Comparison of ENCODE assay signal across 8 mouse cellular contexts in the genomic region with DNA sequence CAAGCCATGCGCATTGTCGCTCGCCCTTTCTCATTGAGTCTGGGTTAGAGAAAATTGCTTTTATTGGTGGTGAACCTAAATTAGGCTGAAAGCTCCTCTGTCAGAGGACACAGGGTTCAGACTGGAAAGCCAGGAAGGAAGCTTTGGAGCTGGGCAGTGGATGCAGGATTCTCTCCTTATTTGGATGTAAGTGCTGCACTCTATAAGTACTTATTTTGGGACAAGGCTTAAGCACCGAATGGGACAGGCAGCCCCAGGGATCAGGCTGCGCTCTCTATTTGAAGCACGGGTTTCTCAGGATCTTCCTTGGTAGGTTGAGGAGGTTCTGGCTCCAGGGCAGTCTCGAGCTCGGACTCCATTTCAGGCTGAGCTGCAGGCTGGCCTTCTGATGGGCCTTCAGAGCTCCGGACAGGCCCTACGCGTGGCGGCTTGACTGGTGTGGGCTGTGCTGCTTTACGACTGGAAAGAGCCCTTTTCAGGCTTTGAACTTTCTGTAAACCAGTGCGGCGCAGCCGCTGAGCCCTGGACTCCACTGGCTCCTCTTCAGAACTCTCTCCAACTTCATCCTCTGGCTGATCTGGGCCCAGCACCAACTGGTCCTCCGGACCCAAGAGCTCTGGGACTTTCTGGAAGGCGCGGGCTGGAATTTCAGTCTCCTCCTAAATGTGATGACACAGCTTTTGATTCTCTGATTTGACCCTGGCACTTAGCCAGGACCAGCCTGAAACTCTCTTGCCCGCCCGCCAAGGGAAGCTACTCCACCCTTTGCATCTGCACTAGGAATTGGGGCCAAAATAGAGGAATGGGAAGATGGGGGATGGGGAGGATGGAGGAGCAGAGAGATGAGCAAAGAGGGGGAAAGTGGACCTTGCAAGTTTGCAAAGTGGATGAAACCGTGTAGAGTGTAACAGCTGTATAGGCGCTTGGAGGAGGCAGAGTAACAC. TPM values are rescaled to one million over a fixed set of nuclear protein-coding genes. Genes with fewer than 3 reads are reported as not detected.
DNase-seq lines count a peak whose midpoint lies in the region; ATAC-seq lines count a peak whose summit lies in the region.

No protein-coding gene starts in this region.

- peak overlapping the region; percentile 43 for H3K4me3 ChIP-seq in hindbrain, embryonic 14.5 days (replicated peaks; ENCODE audit: low read length)
- peak overlapping the region; percentile 48 for H3K4me3 ChIP-seq in liver, embryonic 11.5 days (ENCODE audit: low read depth, low read length)
- H3K4me3 ChIP-seq in neural tube, embryonic 13.5 days, result peak overlapping the region; percentile 48

- no peak for ATAC-seq in hindbrain, embryonic 14.5 days (ENCODE audit: low FRiP score)
- ATAC-seq in liver, embryonic 11.5 days (replicated peaks; ENCODE audit: low FRiP score), result no peak
- no peak; the same call in 1 of the 2 replicates for ATAC-seq in neural tube, embryonic 13.5 days (ENCODE audit: low read depth)

- peaks cover 15% of the 10 kb centered on the region for H3K4me1 ChIP-seq in hindbrain, embryonic 14.5 days (replicated peaks; ENCODE audit: control insufficient read depth, insufficient read depth, low read length)
- peaks cover 5% of the 10 kb centered on the region for H3K4me1 ChIP-seq in liver, embryonic 11.5 days (replicated peaks; ENCODE audit: control insufficient read depth, insufficient read depth, low read length)
- H3K4me1 ChIP-seq in neural tube, embryonic 13.5 days (replicated peaks), result peaks cover 38% of the 10 kb centered on the region

- no peaks in the 10 kb centered on the region for H3K36me3 ChIP-seq in hindbrain, embryonic 14.5 days (replicated peaks; ENCODE audit: control insufficient read depth, insufficient read depth)
- H3K36me3 ChIP-seq in liver, embryonic 11.5 days (ENCODE audit: control insufficient read depth, insufficient read depth, low read length), result no peaks in the 10 kb centered on the region
- H3K36me3 ChIP-seq in neural tube, embryonic 13.5 days, result no peaks in the 10 kb centered on the region

- no peaks in the 10 kb centered on the region for H3K9me3 ChIP-seq in hindbrain, embryonic 14.5 days (ENCODE audit: control insufficient read depth, low read length)
- H3K9me3 ChIP-seq in liver, embryonic 11.5 days (ENCODE audit: control insufficient read depth, low read length), result no peaks in the 10 kb centered on the region
- no peaks in the 10 kb centered on the region for H3K9me3 ChIP-seq in neural tube, embryonic 13.5 days

- peak overlapping the region; percentile 86 for H3K4me2 ChIP-seq in hindbrain, embryonic 14.5 days (replicated peaks)
- peak overlapping the region; percentile 81 for H3K4me2 ChIP-seq in liver, embryonic 11.5 days
- peak overlapping the region; percentile 87 for H3K4me2 ChIP-seq in neural tube, embryonic 13.5 days

- H3K27me3 ChIP-seq in hindbrain, embryonic 14.5 days (ENCODE audit: control insufficient read depth, insufficient read depth, low read length), result no peaks in the 10 kb centered on the region
- peaks cover 17% of the 10 kb centered on the region for H3K27me3 ChIP-seq in liver, embryonic 11.5 days (replicated peaks; ENCODE audit: control insufficient read depth, insufficient read depth, low read length)
- H3K27me3 ChIP-seq in neural tube, embryonic 13.5 days, result 0 out of 2 replicates have a peak, but pooled peaks cover 11% of the 10 kb centered on the region

- 64% methylated on average over 23 of the region's 23 CpGs for WGBS in hindbrain, embryonic 14.5 days
- 67% methylated on average over 23 of the region's 23 CpGs for WGBS in liver, embryonic 11.5 days
- WGBS in neural tube, embryonic 13.5 days, result 57% methylated on average over 23 of the region's 23 CpGs

- peak overlapping the region; percentile 85; the same call in 1 of the 2 replicates for H3K9ac ChIP-seq in hindbrain, embryonic 14.5 days
- no peak overlapping the region for H3K9ac ChIP-seq in liver, embryonic 11.5 days (ENCODE audit: low read depth, low read length)
- H3K9ac ChIP-seq in neural tube, embryonic 13.5 days, result peak overlapping the region; percentile 82

- DNase-seq in ZHBTc4 (ENCODE audit: low read depth, low spot score), result peak; percentile 73
- DNase-seq in cerebellum, adult 11-12 months, result peak; percentile 26
- peak; percentile 36 to 39 for DNase-seq in gastrocnemius, adult 8-10 months (ENCODE audit: low spot score in 2 of 2)
- DNase-seq in hindbrain, embryonic 14.5 days (ENCODE audit: low spot score), result no peak
- DNase-seq in liver, embryonic 11.5 days (ENCODE audit: low spot score), result no peak
- DNase-seq in embryo, embryonic 11 days, result no peak
- DNase-seq in B cell, adult 2 months, result no peak

- peak overlapping the region; percentile 70 for H3K27ac ChIP-seq in hindbrain, embryonic 14.5 days
- H3K27ac ChIP-seq in liver, embryonic 11.5 days (ENCODE audit: low read depth, low read length), result no peak overlapping the region
- H3K27ac ChIP-seq in neural tube, embryonic 13.5 days (replicated peaks), result peak overlapping the region; percentile 80

RNA-seq across cellular contexts. Expression of a gene that starts 1.3 kb away (rescaled TPM):
- 10 to 100 TPM in 1 of 4 experiments, 1 to 10 TPM in 3; 3.5 to 10.5 (median 6.7) TPM for total RNA-seq in gastrocnemius, adult 8-10 months (2022)
- 32.6 and 36.0 TPM in 2 replicates for polyA plus RNA-seq in hindbrain, embryonic 14.5 days (2014; fragmentation: Nextera tagmentation; extraction: Ambion mirVana)
- 16.8 and 17.8 TPM in 2 replicates for polyA plus RNA-seq in liver, embryonic 11.5 days (2014; fragmentation: Nextera tagmentation; extraction: Ambion mirVana)
- 30.8 and 31.6 TPM in 2 replicates for polyA plus RNA-seq in neural tube, embryonic 13.5 days (2015; fragmentation: Nextera tagmentation; extraction: Ambion mirVana)

RNA-seq across cellular contexts. Expression of a gene that starts 55.3 kb away (rescaled TPM):
- total RNA-seq in gastrocnemius, adult 8-10 months (2022), result not detected
- polyA plus RNA-seq in hindbrain, embryonic 14.5 days (2014; fragmentation: Nextera tagmentation; extraction: Ambion mirVana), result 3.8 and 4.0 TPM in 2 replicates
- 0.05 TPM in 1 of 2 replicates, not detected in the other for polyA plus RNA-seq in liver, embryonic 11.5 days (2014; fragmentation: Nextera tagmentation; extraction: Ambion mirVana)
- 2.1 and 2.5 TPM in 2 replicates for polyA plus RNA-seq in neural tube, embryonic 13.5 days (2015; fragmentation: Nextera tagmentation; extraction: Ambion mirVana)

Comparison
In these comparisons a context has a peak if more than half of its experiments do, and no peak if none do; other contexts are left out.
1. DNase-seq: peak in ZHBTc4 (single experiment), cerebellum, adult 11-12 months (single experiment) and gastrocnemius, adult 8-10 months (2 of 2); none in hindbrain, embryonic 14.5 days (single experiment), liver, embryonic 11.5 days (single experiment), embryo, embryonic 11 days (single experiment) and B cell, adult 2 months (0 of 2).
2. Peak in every context shown above with its lines, with median percentiles within 50 percentile points of each other: H3K4me2 ChIP-seq and H3K4me3 ChIP-seq.